Mouse (Mus musculus) bone marrow macrophage, adult 2 months (primary cell): ENCODE measurements at regions not wholly inside any gene's neighbourhood (a gene's known extent, or its start where the extent isn't known, plus 50 kb on each side); places are given as distances from the start of the nearest gene placed in this dataset.

Experiments
- H3K27ac ChIP-seq: 2 replicates; pipeline ENCODE4 v1.5.1; 2012; ENCODE audit warnings: low read depth, low read length; ENCODE audit not compliant: insufficient read depth
- H3K4me1 ChIP-seq: 2 replicates; pipeline ENCODE4 v1.6.1; 2012; ENCODE audit warnings: low read length; ENCODE audit not compliant: control insufficient read depth, insufficient read depth
- H3K4me3 ChIP-seq: 2 replicates; pipeline ENCODE4 v1.5.1; 2012; ENCODE audit warnings: mild to moderate bottlenecking, low read length, moderate library complexity; ENCODE audit not compliant: insufficient read depth
- CTCF ChIP-seq: IDR thresholded peaks from 2 replicates; pipeline ENCODE4 v1.5.1; 2012; ENCODE audit warnings: low read depth, mild to moderate bottlenecking, low read length, moderate library complexity
- POLR2A ChIP-seq: IDR thresholded peaks from 2 replicates; pipeline ENCODE4 v1.6.1; 2012; ENCODE audit warnings: mild to moderate bottlenecking, low read depth, low read length, borderline replicate concordance

DNA sequence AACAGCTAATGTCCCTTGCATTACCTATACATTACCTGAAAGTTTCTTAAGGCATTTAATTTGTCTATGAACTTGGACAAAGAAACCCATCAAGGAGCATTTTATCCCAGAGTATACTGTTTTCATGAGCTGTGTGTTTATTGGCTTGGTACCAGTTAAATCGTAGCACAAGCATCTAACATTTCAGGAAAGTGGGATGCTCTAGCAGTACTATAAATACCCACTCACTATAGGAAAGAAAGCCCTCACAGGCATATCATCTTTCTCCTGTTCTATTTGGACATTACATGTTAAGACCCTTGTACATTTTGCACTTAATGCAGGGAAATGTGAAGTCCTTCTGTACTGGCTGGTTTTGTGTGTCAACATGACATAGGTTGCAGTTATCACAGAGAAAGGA is 163.9 kb downstream of the Ptprc start:
- Histone ChIP-seq H3K4me1 (peaks cover 13% of the 10 kb centered on the region), H3K27ac (no peak overlapping the region), H3K4me3 (no peak overlapping the region)
- TF ChIP-seq POLR2A (no peak), CTCF (no peak)

DNA sequence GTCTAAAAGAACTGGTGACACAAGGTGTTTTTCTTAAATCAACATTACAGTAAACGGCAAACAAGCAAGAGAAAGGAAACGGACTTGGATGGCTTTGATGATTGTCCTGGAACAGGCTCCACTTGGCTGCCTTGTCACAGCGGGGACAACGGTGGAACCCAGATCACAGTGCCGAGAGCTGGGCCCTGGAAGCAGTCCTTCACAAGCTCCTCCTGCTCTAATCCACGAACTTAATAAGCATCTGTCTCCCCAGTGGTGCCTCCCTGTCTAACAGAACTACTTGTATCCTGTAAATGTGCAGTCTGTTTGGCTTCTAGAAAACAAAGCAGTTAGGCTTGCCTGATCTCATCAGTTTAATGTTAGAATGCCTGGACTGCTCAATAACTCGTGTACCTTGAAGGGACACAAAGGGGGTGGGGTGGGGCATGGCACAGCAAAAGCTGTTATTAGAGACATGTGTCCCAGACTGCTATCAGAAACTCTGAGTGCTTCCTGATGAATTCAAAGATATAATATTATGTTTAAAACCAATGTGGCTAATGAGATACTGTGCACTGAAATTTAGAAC is 164.5 kb downstream of the Ptprc start:
- Histone ChIP-seq H3K4me3 (no peak overlapping the region), H3K27ac (no peak overlapping the region), H3K4me1 (peaks cover 17% of the 10 kb centered on the region)
- TF ChIP-seq POLR2A, result no peak
- no peak for TF ChIP-seq CTCF

DNA sequence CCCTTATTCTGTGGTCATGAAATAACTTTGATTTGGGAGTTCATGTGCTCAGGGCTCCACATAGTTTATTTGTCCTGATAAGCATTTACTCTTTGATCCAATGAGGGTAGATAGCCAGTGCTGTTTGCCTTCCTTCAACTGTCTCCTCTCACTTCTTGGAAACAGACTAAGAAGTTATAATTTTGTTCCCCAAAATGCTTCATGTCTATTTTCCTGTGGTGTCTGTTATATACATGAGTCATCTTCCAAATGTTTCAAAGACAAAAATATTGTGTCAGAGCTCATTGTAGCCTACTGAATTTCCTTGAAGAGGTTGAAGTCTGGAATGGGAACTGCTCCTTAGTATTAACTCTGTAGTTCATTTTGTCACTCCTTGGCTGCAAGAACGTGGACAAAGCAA is 168.7 kb downstream of the Ptprc start:
- Histone ChIP-seq H3K4me1 (peaks cover 17% of the 10 kb centered on the region), H3K27ac (no peak overlapping the region; the same call in 1 of the 2 replicates), H3K4me3 (no peak overlapping the region)
- TF ChIP-seq POLR2A (no peak), CTCF (no peak)

DNA sequence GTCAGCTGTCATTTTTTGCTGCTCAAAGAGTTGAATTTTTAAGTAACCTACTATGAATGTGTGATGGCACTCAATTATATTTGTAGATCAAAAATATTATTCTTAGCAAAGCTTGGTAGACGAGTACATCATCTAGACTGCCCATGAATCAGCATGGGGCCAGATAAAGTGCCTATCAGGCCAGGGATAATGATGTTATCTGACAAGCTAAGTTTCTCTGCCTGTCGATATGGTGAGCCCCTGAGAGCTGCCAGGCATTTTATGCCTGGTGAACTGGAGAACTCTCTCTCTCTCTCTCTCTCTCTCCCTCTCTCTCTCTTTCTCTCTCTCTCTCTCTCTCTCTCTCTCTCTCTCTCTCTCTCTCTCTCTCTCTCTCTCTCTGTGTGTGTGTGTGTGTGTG is 171.2 kb downstream of the Ptprc start:
- no peak overlapping the region for H3K4me3 ChIP-seq
- H3K27ac ChIP-seq, result no peak overlapping the region
- TF ChIP-seq POLR2A, result no peak
- TF ChIP-seq CTCF, result no peak
- peaks cover 17% of the 10 kb centered on the region for H3K4me1 ChIP-seq

DNA sequence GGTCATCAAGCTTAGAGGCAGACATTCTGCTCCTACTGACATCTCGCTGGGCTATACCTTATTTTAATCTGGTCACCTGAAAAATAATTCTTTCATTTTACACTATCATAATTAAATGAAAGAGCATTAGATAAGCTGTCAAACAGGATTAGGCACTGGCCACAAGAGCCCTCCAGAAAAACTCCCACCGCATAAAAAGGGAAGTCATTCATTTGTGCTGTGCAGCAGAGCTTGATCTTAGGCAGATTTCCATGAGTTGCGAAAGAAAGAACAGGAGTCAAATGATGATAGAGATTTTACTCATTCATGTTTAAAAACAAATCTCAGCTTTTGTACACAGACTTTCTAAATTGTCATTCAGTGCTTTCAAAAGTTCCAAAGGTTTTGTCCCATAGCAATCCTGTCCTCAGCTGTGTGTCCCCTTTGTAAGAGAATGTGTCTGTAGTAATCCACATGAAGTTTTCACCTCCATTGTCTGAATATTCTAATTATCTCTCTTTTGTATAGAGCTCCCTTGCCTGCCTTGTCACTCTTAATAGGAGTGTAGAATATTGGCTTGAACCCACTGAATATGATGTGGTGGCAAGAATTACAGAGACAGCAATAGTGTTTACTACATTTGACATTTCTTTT is 176.1 kb downstream of the Ptprc start:
- TF ChIP-seq POLR2A, result no peak
- no peak for TF ChIP-seq CTCF
- Histone ChIP-seq H3K4me1 (peaks cover 7% of the 10 kb centered on the region), H3K4me3 (no peak overlapping the region), H3K27ac (peak overlapping the region; percentile 21; the same call in 1 of the 2 replicates)

DNA sequence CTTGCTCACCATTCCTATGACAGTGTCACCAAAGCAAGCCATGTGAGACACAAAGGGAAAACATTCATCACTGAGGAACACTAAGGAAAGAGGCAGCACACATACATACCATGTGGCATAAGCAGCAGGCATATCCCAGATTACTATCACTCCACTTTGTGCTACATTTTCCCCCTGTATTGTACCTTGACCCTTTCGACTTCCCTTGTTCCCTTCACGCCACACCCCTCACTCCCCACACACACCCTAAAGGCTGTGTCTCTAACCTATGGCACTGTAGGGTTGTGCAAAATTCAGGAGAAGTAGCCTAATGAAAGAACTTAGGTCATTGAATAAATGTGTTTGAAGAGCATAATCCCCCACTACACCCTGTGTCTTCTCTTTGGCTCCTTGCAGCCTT is 179.5 kb downstream of the Ptprc start:
- no peak overlapping the region for H3K4me3 ChIP-seq
- H3K27ac ChIP-seq, result no peak overlapping the region
- H3K4me1 ChIP-seq, result peaks cover 7% of the 10 kb centered on the region
- TF ChIP-seq POLR2A, result no peak
- TF ChIP-seq CTCF, result no peak

GRCm38 (mm10) chr1:137991936-137992335 is 183.6 kb downstream of the Ptprc start:
- no peak overlapping the region for H3K4me3 ChIP-seq
- TF ChIP-seq CTCF, result no peak
- TF ChIP-seq POLR2A, result no peak
- H3K27ac ChIP-seq, result no peak overlapping the region
- 0 out of 2 replicates have a peak, but pooled peaks cover 2% of the 10 kb centered on the region for H3K4me1 ChIP-seq

- Histone ChIP-seq H3K4me1 (no peaks in the 10 kb centered on the region), H3K27ac (no peak overlapping the region), H3K4me3 (no peak overlapping the region)
- no peak for TF ChIP-seq POLR2A
- no peak for TF ChIP-seq CTCF
Measured at GRCm38 (mm10) chr1:137991412-137991811, 184.1 kb downstream of the Ptprc start.

DNA sequence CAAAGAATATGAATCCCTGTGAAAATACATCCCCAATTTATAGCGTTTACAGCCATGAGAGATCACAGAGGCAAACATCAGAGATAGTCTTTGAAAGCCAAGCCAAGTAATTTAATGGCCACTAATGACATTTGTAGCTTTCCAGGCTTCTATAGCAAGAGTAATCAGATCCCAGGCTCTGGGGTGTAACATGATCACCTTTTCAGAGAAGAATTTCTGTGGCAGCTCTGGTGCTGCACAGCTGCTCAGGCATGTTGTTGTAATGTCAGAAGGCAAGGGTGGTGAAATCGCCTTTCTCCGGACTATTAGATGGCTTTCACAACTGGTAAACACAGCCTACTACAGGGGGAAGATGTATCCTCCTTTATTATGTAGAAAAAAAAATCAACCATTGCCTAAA is 202.1 kb downstream of the Ptprc start:
- TF ChIP-seq POLR2A (no peak), CTCF (no peak)
- Histone ChIP-seq H3K4me1 (no peaks in the 10 kb centered on the region), H3K27ac (no peak overlapping the region), H3K4me3 (no peak overlapping the region)

- no peak overlapping the region for H3K4me3 ChIP-seq
- no peaks in the 10 kb centered on the region for H3K4me1 ChIP-seq
- H3K27ac ChIP-seq, result no peak overlapping the region
- TF ChIP-seq CTCF (no peak), POLR2A (no peak)
Measured at GRCm38 (mm10) chr1:137972620-137973350, 202.7 kb downstream of the Ptprc start.
